Mouse (Mus musculus): Measurements from ENCODE around the gene Gbf1.

- TF ChIP-seq EP300 (IDR thresholded peaks at IDR 0.05; ENCODE audit: low read depth) (no peak), CTCF (IDR thresholded peaks at IDR 0.05; ENCODE audit: low read depth) (no peak)
Observed at GRCm38 (mm10) chr19:46309651-46310305, 157.5 kb downstream of the Gbf1 start.

All from liver, postnatal 0 days (tissue).